Mouse (Mus musculus): ENCODE measurements around the gene Klhl3.
"Not testable (repeated sequence)": the region's sequence is repeated elsewhere in the genome, so short reads cannot be mapped to it uniquely, and the experiment has no call there.

The Klhl3 gene

DNA sequence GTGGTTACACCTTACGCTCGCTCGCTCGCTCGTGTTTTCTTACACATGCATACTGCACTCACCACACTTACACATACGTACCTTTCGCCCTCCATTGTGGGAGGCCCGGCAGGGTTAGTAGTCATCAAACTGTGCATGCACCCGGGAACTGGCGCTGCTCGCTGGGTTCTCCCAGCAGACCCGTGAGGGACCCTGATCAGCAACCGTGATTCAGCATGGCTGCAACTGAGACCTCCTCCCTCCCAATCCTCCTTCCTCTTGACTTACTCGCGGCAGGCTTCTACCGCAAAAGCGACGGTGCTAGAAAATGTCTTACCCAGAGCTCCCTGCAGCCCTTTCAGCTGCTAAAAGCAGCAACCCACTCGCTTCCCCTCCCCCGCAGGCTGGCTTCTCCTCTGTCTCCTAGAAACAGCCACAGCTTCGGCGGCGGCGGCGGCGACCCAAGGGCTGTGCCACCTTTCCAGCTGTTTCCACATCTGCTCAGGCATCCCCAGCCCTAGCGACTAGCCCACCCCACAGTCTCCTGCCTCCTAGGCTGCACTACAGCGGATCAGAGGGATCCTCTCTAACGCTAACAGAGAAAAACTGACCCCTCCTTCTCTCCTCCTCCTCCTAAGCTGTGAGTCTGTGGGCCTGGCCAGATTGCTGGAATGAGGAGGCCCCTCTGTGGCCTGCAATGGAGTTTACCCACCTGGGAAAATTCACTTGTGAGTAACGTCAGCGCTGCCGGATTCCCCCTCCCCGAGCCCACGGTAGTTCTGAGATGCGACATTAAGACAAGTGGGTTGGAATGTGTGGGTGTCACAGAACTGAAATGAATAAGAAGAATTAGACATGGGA is at the start of gene Klhl3:
TSS of gene Klhl3 (minus strand) at position 532 of the 840 bp plus-strand sequence.
- DNase-seq (ENCODE audit: low read depth, low spot score): peak; percentile 94

DNA sequence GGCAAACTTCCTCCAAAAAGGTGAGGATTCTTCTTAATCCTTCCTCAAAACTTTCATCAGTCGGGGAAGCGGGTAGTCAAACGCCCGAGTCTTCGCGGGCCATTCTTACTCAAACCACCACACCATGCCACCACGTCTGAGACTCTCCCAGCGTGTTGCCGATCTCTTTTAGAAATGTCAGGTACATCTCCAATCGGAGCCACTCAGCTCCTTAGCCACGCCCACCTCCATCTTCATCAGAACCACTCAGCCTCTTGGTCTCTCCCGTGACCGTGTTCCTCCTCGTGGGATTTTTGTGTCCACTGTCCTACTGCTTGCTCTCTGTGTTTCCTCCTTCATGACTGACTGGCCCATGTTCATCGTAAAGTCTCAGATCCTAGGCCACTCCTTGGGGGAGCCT is 47.4 kb upstream of the Klhl3 start:
- no peak for DNase-seq (ENCODE audit: low read depth, low spot score)

DNA sequence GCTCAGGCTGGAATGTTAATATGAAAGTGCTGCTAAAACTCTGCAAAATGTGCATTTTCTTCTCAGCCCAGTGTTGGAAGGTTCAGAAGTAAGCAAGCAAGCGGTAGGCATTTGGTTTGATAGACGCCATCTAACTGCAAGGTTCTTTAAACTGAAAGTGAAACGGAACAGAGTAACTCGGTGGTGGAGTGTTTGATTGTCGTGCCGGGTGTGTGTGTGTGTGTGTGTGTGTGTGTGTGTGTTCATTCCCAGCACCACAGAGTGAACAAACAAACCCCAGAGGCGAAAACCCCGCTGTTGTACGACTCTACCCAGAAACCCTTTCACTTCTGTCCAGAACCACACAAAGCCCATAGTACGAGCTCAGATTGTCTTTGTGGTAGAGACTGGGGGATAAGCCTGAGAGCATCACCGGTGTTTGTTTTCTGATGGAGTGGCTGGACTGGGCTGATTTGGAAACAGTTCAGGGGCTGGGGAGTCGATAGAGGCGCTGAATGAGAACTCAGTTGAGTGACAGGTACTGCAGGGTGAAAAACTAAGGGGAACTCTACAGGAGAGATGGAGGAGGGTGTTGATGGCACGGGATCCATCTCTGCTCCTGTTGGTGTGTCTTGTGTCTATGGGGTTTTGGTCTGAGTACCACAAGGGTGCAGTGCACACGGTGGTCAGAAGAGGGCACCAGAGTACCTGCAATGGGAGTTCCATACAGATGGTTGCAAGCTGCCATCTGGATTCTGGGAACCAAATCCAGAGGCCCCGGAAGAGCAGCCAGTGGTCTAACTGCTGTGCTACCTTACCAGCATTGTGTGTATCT is 44.9 kb upstream of the Klhl3 start:
- peak; percentile 95 for DNase-seq (ENCODE audit: low read depth, low spot score)

DNA sequence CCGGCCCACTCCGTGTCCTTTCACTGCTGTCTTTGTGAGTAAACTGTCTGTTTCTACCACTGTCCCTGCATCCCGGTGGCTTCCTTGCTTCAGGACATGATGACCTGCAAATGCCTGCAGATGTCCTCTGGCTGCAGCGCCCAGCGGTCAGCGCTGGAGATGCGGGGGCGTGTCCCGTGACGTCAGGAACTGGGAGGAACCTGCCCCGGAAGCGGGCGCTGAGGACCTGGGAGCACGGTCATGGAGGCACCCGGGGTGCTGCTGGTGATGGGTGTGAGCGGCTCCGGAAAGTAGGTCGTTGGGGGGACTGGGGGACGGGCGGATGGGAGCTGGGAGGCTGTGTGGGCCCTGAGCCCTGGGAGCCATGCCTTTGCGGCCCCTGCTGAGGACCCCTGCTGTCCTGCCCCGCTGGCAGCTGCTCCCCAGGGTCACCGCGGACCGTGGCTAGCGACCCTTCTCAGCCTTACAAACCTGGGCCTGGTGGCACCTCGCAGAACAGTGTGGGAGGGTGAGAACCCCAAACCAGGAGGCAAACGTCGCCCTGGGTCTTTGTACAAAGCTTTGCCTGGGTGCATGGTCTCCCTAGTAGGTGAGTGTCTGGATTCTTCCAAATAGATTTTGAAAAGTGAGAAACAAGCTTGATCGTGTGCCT is 44.2 kb upstream of the Klhl3 start, which contains the start of gene Idnk:
TSS of gene Idnk (plus strand) at position 203 of the 652 bp plus-strand sequence.
- peak; percentile 93 for DNase-seq (ENCODE audit: low read depth, low spot score)

DNA sequence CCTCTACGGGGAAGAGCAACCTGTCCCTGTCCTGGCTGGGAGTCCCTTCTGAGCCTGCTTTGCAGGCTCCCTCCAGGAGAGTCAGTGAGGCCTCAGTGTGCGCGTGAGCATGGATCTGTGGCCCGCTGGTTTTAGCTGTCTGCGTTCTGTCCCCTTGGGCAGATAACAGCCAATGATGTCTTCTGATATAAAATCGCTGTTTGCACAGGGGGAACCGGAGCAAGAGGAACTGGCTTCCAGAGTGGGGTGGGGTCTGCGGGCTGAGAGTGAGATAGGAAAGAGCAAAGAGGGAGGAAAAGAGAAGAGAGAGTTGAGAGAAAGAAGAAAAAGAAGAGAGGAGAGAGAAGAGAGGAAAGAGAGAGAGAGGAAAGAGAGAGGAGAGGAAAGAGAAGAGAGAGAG is 43.6 kb upstream of the Klhl3 start:
- DNase-seq (ENCODE audit: low read depth, low spot score): peak; percentile 45

DNA sequence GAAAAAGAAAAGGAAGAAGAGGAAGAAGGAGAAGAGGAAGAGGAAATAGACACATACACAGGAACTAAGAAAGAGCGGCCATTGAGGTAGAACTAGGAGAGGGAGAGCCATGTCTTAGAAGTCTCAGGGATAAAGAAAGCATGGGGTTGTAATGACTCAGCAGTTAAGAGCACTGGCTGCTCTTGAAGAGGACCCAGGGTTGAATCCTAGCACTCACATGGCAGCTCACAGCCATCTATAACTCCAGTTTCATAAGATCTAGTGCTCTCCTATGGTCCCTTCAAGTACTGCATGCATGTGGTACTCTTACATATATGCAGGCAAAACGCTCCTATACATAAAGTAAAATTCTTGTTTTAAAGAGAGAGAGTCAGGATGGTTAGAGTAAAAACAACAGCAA is 42.6 kb upstream of the Klhl3 start:
- no peak for DNase-seq (ENCODE audit: low read depth, low spot score)

DNA sequence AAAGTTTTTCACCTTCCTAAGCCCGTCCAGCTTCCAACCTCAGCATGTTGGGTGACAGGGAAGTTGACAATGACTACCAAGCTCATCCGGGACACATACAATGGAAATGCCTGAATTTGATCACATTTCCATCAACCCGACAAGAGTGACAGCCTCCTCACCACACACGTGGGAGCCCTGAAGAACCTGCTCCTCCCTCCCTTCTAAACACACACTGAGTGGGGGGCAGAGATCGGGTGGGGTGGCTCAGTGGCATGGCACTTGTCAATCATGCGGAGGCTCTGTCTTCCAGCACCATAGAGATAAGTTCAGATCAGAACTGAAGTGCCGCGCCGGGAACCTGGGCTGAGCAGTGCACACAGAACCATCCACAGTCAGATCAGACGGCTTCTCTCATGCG is 37.0 kb upstream of the Klhl3 start:
- no peak for DNase-seq (ENCODE audit: low read depth, low spot score)

DNA sequence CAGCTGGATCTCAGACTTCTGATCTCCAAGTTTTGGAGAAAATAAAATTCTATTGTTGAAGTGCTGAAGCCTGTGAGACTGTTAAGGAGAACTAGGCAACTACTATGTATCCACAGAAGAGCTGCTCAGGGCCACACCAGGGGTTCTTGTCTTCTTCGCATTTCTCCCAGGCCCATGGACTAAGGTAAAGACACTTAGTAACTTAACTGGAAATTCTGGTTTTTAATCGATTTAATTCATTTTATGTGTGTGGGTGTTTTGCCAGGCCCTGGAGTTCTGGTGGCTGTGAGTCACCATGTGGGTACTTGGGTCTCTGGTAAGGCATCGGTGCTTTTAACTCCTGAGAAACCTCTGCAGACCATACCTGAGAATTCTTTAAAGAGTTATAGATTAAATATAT is 36.2 kb upstream of the Klhl3 start:
- no peak for DNase-seq (ENCODE audit: low read depth, low spot score)

DNA sequence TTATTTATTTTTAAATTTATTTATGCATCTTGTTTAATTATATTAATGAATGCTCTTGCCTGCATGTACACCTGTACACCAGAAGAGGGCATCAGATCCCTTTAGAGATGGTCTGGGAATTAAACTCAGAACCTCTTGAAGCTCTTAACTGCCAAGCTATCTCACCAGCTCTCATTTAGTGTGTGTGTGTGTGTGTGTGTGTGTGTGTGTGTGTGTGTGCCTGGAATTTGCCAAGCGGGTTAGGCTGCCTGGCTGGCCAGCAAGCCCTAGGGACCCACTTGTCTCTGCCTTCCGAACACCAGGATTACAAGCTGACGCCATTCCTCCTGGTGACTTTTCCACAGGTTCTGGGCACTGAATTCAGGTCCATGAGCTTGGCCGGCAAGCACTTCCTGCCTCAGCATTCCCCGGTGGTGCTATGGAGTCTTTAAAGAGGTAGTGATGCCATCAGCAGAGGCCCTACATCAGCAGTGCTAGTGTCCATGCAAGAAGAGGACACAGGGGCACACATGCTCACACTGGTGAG is 35.7 kb upstream of the Klhl3 start:
- peak; percentile 80 for DNase-seq (ENCODE audit: low read depth, low spot score)

DNA sequence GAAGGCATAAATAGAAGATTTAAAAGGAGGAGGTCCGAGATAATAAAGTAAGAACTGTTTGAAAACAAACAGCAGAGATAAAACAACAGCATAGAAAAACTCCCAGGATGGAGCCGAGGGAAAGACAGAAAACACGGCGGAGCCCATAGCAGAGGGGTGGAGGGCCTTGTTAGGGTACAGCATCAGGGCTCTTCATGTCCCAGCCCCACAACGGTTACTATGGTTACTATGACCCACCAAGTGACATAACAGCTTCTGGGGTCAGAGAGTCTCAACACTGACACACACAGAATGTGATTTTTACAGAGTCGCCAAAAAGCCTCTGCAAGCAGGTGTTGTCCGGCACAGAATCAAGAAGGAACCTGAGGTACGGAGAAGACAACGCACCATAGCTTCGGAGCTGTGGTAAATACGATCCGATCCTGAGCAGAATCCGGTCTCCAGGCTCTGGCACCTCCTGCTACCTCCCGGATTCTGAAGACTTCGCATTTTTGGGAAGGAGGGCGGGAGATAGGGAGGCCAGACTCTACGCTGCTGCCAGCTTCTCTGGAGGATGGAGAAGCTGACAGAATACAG is 35.0 kb upstream of the Klhl3 start:
- DNase-seq (ENCODE audit: low read depth, low spot score): peak; percentile 93

DNA sequence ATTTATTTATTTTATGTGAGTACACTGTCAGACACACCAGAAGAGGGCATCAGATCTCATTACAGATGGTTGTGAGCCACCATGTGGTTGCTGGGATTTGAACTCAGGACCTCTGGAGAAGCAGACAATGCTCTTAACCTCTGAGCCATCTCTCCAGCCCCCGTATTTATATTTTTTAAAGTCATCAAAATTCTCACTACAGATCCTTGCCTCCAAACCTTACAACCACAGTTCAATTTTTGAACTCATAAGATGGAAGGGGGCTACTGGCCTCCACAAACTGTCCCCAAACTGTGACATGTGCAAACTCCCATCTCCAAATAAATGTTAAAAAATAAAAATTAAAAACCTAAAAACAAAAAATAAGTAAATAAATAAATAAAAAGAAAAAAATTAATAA is 34.4 kb upstream of the Klhl3 start:
- no peak for DNase-seq (ENCODE audit: low read depth, low spot score)

DNA sequence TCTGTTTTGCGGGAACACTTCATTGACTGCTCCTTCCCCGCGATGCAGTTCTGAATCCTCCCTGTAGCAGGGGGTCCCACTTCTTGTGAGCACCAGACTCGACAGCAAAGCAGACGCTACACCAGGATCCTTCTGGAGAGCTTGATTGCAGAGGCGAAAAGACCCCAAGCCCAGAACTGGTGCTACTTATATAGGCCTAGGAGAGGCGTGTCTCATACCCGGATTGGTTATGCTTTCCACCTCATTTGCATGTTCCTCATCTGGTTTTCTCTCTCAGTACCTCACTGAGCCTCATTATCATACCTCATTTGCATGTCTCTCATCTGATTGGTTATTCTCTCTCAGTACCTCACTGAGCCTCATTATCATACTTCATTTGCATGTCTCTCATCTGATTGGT is 33.2 kb upstream of the Klhl3 start:
- DNase-seq (ENCODE audit: low read depth, low spot score): not testable (repeated sequence)

DNA sequence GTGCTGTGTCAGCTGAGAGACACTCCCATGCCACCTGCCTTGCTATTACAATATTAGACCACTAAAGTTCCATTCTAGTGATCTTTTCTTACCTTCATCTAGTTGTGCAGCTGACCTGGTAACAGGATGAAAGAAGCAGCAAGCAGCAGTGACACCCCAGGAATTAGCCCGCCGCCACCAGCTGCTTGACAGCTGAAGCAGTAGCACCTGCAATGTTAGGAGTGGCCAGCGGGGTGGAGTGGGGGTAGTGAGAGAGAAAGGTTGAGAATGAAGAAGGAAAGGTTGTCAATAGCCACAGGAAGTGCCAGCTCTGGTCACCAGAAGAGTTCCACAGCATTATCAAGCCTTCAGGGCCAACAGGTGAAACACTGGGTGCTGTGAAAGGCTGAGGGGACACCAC is 18.3 kb upstream of the Klhl3 start:
- DNase-seq (ENCODE audit: low read depth, low spot score): no peak

DNA sequence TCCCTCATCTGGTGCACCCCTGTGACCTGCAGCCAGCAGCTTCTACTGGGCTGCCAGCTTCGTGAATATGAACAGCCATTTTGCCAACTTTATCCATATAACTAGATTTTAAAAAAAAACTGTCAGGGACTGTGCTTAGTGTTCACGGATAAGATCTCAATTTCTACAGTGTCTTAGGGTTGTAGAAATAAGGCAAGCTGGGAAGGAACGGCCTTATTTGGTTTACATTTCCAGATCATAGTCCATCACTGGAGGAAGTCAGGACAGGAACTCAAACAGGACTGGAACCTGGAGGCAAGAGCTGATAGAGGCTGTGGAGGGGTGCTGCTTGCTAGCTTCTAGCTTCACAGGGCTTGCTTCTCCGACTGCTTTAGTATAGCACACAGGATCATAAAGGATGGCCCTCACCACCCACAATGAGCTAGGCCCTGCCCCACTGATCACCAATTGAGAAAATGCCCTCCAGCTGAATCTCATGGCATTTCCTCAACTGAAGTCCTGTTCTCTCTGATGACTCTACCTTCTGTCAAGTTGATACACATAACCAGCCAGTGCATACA is 16.4 kb upstream of the Klhl3 start:
- no peak for DNase-seq (ENCODE audit: low read depth, low spot score)

DNA sequence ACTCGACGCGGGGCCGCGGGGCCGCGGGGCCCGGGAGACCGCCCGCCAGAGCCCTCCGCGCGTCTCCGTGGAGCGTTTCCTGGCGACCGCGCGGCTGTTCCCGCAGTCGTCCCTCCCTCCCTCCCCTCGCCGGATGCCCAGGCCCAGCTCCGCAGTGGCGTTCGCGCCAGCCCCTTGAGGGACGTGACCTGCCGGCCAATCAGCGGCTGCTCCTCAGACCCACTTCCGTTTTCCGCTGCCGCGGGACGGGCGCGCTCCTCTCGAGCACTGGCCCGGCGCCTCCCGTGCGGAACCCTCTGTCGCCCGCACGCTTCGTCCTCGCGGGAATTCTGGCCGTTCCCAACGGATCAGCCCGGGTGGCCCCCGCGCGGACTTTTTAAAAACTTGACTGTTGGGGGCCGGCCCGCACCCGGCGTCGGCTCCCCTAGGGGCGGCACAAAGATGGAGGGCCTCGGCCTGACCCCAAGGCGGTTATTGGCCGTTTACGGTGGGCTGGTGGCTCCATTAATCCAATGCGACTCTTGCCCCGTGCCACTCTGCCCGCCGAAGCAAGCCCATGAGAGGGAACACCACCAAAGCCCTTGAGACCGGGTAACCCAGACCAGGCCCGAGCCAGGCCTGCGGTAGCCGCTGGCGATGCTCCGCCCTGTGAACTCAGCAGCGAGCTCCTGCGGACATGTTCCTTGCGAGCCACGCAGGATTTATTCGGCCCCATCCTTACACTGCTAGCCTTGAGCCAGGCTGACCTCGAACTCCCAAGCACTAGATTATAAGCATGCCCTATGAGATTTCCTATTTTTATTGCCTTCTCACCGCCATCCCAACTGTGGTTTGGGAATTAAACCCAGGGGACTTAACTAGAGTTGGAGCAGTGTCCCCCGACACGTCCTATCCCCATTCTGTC is 15.6 kb upstream of the Klhl3 start:
- DNase-seq (ENCODE audit: low read depth, low spot score): peak; percentile 99

DNA sequence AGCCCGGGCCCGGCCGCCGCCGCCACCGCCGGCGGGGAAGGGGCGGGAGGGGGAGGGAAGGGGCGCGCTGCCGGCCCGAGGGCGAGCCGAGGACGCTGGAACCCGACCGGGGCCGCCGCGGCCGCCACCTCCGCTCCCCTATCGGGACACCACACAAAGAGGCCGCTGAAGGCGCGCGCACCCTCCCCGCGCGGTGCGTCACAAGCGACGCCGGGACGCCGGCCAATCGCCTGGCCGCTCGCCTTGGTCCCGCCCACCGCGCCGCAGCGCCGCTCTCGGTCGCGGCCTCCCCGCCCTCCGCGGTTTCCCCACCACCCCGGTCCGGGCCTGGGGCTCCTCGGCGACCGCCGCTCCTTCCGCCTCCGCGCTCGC is 15.0 kb upstream of the Klhl3 start, which contains the start of gene Hnrnpa0:
TSS of gene Hnrnpa0 (minus strand) at position 161 of the 372 bp plus-strand sequence.
- peak; percentile 97 for DNase-seq (ENCODE audit: low read depth, low spot score)

DNA sequence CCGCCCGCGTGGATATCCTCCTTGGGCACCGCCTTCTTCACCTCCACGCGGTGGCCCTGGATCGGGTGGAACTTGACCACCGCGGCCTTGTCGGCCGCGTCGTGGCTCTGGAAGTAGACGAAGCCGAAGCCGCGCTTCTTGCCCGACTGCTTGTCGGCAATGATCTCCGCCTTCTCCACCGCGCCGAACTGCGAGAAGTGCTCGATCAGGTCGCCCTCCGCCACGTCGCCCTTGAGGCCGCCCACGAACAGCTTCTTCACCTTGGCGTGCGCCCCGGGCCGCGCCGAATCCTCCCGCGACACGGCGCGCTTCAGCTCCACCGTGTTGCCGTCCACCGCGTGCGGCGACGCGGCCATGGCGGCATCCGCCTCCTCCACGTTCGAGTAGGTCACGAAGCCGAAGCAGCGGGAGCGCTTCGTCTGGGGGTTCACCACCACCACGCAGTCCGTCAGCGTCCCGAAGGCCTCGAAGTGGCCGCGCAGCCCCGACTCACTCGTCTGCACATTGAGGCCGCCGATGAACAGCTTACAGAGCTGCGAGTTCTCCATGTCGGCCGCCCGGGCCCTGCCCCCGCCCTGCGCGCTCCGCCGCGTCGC is 14.5 kb upstream of the Klhl3 start:
- DNase-seq (ENCODE audit: low read depth, low spot score): peak; percentile 79

DNA sequence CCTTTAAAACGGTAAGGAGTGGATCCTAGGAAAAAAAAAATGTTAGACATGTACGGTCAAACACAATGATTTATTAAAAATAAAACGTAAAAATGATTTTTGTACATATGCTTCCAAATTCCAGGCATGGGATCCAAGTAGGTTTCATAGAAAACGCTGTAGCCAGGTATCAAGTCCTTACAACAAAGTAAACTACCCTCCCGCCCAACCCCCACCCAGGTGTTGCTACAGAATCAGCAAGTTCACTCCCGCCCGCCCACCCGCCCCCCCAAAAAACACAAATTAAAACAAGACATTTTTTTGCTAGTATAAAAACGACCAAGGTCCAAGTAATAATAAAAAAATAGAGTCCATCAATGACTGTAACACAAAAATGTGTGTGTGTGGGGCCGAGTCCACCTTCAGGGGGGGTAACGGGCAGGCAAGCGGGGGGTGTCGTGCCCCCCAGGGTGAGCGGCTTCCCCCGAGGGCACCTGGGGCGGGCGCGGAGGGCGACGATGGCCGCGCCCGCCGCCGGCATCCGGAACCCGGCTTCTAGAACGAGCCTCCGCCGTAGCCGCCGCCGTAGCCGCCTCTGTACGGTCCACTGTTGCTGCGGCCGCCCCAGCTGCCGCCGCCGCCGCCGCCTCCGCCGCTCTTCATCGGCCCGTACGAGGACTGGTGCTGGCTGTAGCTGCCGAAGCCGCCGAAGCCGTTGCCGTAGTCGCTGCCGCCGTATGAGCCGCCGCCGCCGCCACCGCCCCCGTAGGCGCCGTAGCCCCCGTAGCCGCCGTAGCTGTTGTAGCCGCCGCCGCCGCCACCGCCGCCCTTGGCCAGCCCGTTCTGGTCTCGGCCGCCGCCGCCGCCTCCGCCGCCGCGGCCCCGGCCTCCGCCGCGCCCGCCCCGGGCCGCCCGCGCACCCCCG is 13.7 kb upstream of the Klhl3 start:
- no peak for DNase-seq (ENCODE audit: low read depth, low spot score)

DNA sequence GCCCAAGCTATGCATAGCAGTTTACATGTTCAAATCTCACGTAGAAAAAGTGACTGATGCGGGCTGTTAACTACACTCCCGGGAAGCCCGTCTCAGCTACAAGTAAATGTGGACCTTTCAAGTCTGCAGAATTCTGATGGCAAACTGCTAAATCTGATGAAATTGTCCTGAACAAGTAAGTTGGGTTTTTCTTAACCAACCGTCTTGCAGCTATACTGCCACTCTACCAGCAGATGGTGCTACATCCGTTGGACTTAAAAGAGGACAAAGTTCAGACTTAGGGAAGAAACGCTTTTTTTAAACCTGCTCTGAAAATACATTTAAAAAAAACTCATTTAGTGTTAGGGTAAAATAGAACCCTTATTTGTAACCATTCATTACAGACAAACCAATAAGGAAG is 12.7 kb upstream of the Klhl3 start:
- DNase-seq (ENCODE audit: low read depth, low spot score): peak; percentile 87
